In the genomic region with DNA sequence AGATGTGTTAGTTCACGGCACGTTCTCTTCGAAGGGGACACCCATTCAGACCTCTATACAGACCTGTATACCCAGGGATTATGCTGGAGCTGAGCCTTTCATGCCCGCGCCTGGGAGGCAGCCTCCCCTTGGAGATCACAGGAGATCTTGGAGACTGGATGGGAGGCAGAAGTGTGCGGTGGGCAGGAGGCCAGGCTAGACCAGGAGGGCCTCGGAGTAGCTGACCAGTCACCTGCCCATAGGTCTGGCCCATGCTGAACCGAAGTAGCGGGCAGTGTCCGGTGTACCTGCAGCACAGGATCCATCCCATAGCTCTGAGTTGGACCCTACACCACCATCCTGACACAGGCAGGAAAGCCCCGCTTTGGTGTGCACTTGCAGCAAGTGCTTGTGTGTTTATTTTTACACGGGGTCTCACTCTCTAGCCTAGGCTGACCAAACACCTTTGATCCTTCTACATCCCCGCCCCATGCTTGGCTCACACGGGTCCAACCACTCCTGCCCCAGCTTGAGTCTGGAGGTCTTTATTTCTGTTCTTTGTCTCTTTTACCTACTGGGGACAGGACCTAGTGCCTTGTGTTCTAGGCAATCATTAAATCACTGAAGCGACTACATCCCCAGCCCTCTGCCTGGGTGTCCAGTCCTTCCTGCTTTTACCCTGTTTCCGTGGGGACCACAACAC, we compare ENCODE assay signal across 12 mouse cellular contexts. TPM values are rescaled to one million over a fixed set of nuclear protein-coding genes. Genes with fewer than 3 reads are reported as not detected.
DNase-seq lines count a peak whose midpoint lies in the region; ATAC-seq lines count a peak whose summit lies in the region.
"Had no signal": no experiment of that assay in that cellular context is flagged by ENCODE, and none has a peak within 500 bp of the region (broad histone marks: within the 10 kb centered on the region; RNA-seq: fewer than 3 reads in every experiment).

No protein-coding gene starts in this region.

- peaks cover 53% of the 10 kb centered on the region for H3K27me3 ChIP-seq in neural tube, embryonic 12.5 days (replicated peaks)
- H3K27me3 ChIP-seq in stomach, embryonic 16.5 days (ENCODE audit: control insufficient read depth, insufficient read depth, low read length) = peaks cover 6% of the 10 kb centered on the region; the same call in 1 of the 2 replicates

- intact Hi-C loops in heart, postnatal 10 days (cut with DNase I) = no loop called here

- peak overlapping the region; percentile 32; the same call in 1 of the 2 replicates for H3K4me2 ChIP-seq in neural tube, embryonic 12.5 days (replicated peaks)
- H3K4me2 ChIP-seq in stomach, embryonic 16.5 days (ENCODE audit: low read depth, low read length) = peak overlapping the region; percentile 36; the same call in 1 of the 2 replicates

- peaks cover 33% of the 10 kb centered on the region for H3K4me1 ChIP-seq in neural tube, embryonic 12.5 days
- H3K4me1 ChIP-seq in stomach, embryonic 16.5 days (ENCODE audit: control insufficient read depth, insufficient read depth, low read length) = peaks cover 11% of the 10 kb centered on the region; the same call in 1 of the 2 replicates

- no peak overlapping the region for H3K4me3 ChIP-seq in neural tube, embryonic 12.5 days
- H3K4me3 ChIP-seq in stomach, embryonic 16.5 days (replicated peaks; ENCODE audit: low read length) = no peak overlapping the region

- peak; percentile 91 for DNase-seq in heart, adult 11 months
- DNase-seq in heart, postnatal 10 days = no peak
- DNase-seq in neural tube, embryonic 10.5 days (ENCODE audit: extremely low spot score, low spot score) = no peak
- peak; percentile 22 for DNase-seq in kidney, postnatal 10 days
- no peak for DNase-seq in layer of hippocampus, adult 11-12 months (ENCODE audit: low spot score)
- DNase-seq in cerebellum, adult 9-10 months = no peak
- DNase-seq: adrenal gland, adult 2 months had no signal

- 26% methylated on average over 16 of the region's 16 CpGs for WGBS in neural tube, embryonic 12.5 days
- 34% methylated on average over 16 of the region's 16 CpGs for WGBS in stomach, embryonic 16.5 days

- ATAC-seq in neural tube, embryonic 12.5 days (ENCODE audit: low FRiP score, low read depth) = peak; percentile 11; the same call in 1 of the 2 replicates
- no peak for ATAC-seq in stomach, embryonic 16.5 days (ENCODE audit: insufficient read depth, low FRiP score)

- H3K27ac ChIP-seq in neural tube, embryonic 12.5 days = no peak overlapping the region
- H3K27ac ChIP-seq in stomach, embryonic 16.5 days (ENCODE audit: low read length) = peak overlapping the region; percentile 36; the same call in 1 of the 2 replicates

- H3K9ac ChIP-seq in neural tube, embryonic 12.5 days = peak overlapping the region; percentile 29; the same call in 1 of the 2 replicates
- H3K9ac ChIP-seq in stomach, embryonic 16.5 days (ENCODE audit: low read length) = peak overlapping the region; percentile 50

- H3K36me3 ChIP-seq in neural tube, embryonic 12.5 days = peaks cover 39% of the 10 kb centered on the region
- H3K36me3 ChIP-seq in stomach, embryonic 16.5 days (ENCODE audit: control insufficient read depth, insufficient read depth, low read length) = peaks cover 19% of the 10 kb centered on the region

- H3K9me3 ChIP-seq in neural tube, embryonic 12.5 days = no peaks in the 10 kb centered on the region
- no peaks in the 10 kb centered on the region for H3K9me3 ChIP-seq in stomach, embryonic 16.5 days (replicated peaks; ENCODE audit: control insufficient read depth, low read length)

RNA-seq across cellular contexts. Expression of a gene that starts 0.6 kb away (rescaled TPM):
- total RNA-seq in heart, postnatal 10 days (2021) = under 1 TPM in 1 of 2 experiments, not detected in 1; 0.62 TPM
- 0.34 TPM in 1 of 2 replicates, not detected in the other for polyA plus RNA-seq in neural tube, embryonic 12.5 days (2016; fragmentation: Nextera tagmentation; extraction: Ambion mirVana)
- polyA plus RNA-seq in stomach, embryonic 16.5 days (2015; fragmentation: Nextera tagmentation; extraction: Ambion mirVana) = not detected in 2 replicates
- total RNA-seq: adrenal gland, adult 2 months; common myeloid progenitor, adult 5-6 weeks; gastrocnemius, postnatal 25 days had no signal
- polyA plus RNA-seq: spleen, adult 2 months had no signal

RNA-seq across cellular contexts. Expression of a gene that starts 13.4 kb away (rescaled TPM):
- 10 to 100 TPM; 42.3 to 42.6 TPM for total RNA-seq in heart, postnatal 10 days (2021)
- polyA plus RNA-seq in neural tube, embryonic 12.5 days (2016; fragmentation: Nextera tagmentation; extraction: Ambion mirVana) = 14.9 and 15.4 TPM in 2 replicates
- polyA plus RNA-seq in stomach, embryonic 16.5 days (2015; fragmentation: Nextera tagmentation; extraction: Ambion mirVana) = 1.7 TPM in 2 replicates

RNA-seq across cellular contexts. Expression of a gene that starts 26.1 kb away (rescaled TPM):
- total RNA-seq in heart, postnatal 10 days (2021) = under 1 TPM; 0.45 to 0.60 TPM
- 2.7 and 2.9 TPM in 2 replicates for polyA plus RNA-seq in neural tube, embryonic 12.5 days (2016; fragmentation: Nextera tagmentation; extraction: Ambion mirVana)
- 2.6 and 3.5 TPM in 2 replicates for polyA plus RNA-seq in stomach, embryonic 16.5 days (2015; fragmentation: Nextera tagmentation; extraction: Ambion mirVana)
- total RNA-seq: gastrocnemius, postnatal 25 days had no signal

RNA-seq across cellular contexts. Expression of a gene that starts 46.5 kb away (rescaled TPM):
- 10 to 100 TPM; 42.9 to 61.4 TPM for total RNA-seq in heart, postnatal 10 days (2021)
- polyA plus RNA-seq in neural tube, embryonic 12.5 days (2016; fragmentation: Nextera tagmentation; extraction: Ambion mirVana) = 52.7 and 53.3 TPM in 2 replicates
- polyA plus RNA-seq in stomach, embryonic 16.5 days (2015; fragmentation: Nextera tagmentation; extraction: Ambion mirVana) = 10.4 and 15.1 TPM in 2 replicates

RNA-seq across cellular contexts. Expression of a gene that starts 55.2 kb away (rescaled TPM):
- total RNA-seq in heart, postnatal 10 days (2021) = under 1 TPM in 1 of 2 experiments, not detected in 1; 0.38 TPM
- polyA plus RNA-seq in neural tube, embryonic 12.5 days (2016; fragmentation: Nextera tagmentation; extraction: Ambion mirVana) = 0.17 TPM in 1 of 2 replicates, not detected in the other
- polyA plus RNA-seq in stomach, embryonic 16.5 days (2015; fragmentation: Nextera tagmentation; extraction: Ambion mirVana) = not detected in 2 replicates
- total RNA-seq: adrenal gland, adult 2 months; common myeloid progenitor, adult 5-6 weeks; gastrocnemius, postnatal 25 days had no signal

Comparison
In these comparisons a context has a peak if more than half of its experiments do, and no peak if none do; other contexts are left out.
1. DNase-seq: peak in heart, adult 11 months (single experiment) and kidney, postnatal 10 days (single experiment); none in heart, postnatal 10 days (0 of 2), neural tube, embryonic 10.5 days (single experiment), layer of hippocampus, adult 11-12 months (single experiment) and cerebellum, adult 9-10 months (single experiment).